Mouse (Mus musculus): ENCODE data around the gene Arhgef19.

The Arhgef19 gene

DNA sequence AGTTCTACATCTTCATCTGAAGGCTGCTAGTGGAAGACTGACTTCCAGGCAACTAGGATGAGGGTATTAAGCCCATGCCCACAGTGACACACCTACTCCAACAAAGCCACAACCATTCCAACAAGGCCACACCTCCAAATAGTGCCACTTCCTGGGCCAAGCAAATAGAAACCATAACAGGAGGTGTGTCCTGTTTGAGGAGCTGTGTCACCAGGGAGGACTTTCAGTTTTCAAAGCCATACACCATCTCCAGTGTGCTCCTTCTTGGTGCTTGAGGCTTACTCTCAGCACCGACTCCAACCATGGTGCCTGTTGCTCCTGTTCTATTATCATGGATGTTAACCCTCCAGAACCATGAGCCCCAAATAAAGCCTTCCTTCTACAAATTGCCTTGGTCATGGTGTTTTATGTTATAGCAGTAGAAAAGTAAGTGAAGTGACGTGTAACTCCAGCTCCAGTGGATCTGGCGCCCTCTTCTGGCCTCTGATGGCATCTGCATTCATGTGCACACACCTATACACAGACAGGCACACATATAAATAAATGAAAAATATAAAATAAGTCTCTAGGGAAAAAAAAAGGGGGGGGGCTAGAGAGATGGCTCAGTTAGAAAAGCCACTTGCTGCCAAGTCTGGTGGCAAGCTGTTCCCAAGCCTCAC lies 26.8 kb downstream of the Arhgef19 start:
- no peak for DNase-seq (ENCODE audit: low spot score in 2 of 2)

DNA sequence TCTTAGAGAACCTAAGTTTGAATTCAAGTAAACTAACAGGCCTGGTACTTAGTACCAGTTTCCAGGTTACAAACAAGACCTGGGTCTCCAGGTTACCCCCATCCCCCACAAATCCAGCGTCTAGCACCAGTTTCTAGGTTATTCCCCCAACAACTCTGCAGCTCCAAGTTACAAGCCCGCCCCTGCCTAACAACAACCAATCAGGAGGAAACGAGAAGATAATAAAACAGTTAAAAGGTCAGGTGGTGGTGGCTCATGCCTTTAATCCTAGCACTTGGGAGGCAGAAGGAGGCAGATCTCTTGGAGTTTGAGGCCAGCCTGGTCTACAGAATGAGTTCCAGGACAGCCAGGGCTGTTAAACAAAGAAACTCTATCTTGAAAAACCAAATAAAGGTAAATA lies 28.0 kb downstream of the Arhgef19 start:
- DNase-seq (ENCODE audit: low spot score in 2 of 2), result no peak

DNA sequence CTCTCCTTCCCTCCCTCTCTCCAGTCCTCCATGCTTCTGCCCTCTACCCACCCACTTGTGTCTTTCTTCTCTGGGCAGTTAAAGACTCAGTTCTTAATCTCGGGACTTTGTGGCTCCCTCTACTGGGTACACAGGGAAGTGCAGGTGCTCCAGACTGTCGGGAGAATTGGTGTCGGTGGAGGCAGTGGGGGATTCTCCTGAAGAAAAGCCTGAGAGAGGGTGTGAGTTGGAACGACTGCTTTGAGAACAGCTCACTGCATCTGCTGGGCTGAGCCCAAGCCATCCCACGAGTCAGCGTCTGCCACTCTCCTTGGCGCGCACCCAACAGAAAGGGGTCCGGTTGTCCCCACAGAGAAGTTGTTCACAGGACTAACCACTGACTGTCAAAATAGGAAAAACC lies 28.5 kb downstream of the Arhgef19 start:
- no peak for DNase-seq (ENCODE audit: low spot score in 2 of 2)

DNA sequence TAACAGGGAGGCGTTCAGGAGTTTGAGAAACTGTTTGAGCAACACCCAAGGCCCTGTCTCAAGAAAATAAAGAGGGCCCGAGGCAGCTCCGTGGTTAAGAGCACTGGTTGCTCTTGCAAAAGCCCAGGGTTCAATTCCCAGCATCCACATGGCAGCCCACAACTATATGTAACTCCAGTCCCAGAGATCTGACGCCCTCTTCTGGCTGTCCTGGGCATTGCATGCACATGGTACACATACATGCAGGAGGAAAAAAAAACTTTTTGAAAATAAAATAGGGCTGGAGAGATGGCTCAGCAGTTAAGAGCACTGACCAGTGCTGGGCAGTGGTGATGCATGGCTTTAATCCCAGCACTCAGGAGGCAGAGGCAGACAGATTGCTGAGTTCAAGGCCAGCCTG lies 29.1 kb downstream of the Arhgef19 start:
- DNase-seq (ENCODE audit: low spot score in 2 of 2), result no peak

DNA sequence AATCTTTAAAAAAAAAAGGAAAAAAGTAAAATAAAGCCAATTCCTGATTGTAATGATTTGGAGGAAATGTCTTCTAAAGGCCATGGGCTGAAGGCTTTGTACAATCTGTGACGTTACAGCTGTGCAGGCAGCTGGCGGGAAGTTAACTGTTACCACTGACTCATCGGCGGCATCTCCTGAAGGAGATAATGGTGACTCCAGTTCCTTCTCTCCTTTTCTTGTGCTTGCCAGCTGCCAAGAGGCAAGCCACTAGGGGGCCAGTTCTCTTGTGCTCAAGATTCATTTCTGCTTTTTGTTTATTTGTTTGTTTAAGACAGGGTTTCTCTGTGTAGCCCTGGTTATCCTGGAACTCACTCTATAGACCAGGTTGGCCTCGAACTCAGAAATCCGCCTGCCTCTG lies 29.8 kb downstream of the Arhgef19 start:
- DNase-seq (ENCODE audit: low spot score in 2 of 2), result no peak

DNA sequence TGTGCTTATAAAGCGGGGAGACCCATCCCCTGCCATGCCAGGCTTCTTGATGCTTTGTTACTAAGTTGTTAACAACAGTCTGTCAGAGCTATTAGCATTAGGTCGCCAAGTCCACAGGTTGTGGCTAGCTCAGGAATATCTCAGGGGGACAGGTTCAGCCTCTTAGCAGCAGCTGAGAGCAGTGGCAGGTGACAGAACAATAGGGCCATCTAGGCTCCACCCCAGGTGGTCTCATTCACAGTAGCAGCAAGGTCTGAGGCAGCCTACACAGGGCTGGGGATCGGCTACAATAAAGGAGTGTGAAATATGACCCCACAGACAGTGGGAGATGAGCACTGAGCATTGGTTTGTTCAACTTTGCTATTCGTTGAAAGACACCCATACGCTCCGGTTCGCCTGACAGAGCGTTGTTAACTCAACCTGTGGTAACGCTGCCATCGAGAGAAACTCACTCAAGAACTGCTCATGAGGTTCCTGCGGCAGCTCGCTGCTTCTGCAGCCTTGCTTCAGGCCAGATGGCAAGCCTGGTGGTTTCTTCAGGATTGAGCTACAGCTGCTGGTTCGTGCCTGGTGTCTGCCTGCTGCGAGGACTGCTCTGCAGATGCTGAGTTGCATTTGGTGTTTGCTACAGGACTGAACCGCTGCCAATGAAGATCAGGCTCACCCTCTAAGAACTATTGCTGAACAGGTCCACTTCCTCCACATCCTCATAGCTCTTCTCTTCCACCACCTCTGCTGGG lies 31.1 kb downstream of the Arhgef19 start:
- no peak for DNase-seq (ENCODE audit: low spot score in 2 of 2)

DNA sequence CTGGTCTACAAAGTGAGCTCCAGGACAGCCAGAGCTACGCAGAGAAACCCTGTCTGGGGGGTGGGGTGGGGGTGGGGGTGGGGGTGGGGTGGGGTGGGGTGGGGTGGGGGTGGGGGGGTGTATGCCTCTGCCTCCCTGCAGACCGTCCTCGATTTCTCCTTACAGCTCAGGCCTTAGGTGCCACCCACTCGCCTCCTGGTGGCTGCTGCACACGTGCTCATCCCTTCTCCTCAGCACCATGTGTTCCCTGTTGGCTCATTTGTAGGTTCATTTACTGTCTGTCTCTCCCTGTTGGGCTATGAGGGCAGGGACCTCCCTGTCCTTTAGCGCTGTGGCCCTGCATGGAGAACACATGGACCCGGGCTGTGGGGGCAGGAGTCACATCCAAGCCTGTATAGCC lies 31.9 kb downstream of the Arhgef19 start:
- no peak for DNase-seq (ENCODE audit: low spot score in 2 of 2)

- no peak for DNase-seq (ENCODE audit: low spot score in 2 of 2)
These were observed 32.4 kb downstream of the Arhgef19 start for GRCm38 (mm10) chr4:141271721-141272120.

DNA sequence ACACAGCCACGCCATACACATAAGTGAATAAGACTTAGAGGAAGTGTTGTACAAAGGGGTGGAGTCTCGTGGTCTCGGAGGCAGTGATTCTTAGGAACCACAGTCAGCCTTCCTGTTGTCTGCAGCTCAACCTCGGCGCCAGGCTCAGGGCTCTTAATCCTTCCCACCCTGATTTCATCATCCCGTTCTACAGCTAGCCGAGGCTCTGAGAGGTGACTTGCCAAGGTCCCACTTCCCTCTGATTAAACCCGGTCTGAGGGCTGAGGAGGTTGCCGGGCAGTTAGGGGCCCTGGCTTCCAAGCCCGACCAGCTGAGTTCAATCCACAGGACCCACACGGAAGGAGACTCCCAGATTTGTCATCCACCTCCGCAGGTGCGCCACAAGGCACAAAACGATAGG lies 33.6 kb downstream of the Arhgef19 start:
- DNase-seq (ENCODE audit: low spot score in 2 of 2), result peak; percentile 44 to 54

DNA sequence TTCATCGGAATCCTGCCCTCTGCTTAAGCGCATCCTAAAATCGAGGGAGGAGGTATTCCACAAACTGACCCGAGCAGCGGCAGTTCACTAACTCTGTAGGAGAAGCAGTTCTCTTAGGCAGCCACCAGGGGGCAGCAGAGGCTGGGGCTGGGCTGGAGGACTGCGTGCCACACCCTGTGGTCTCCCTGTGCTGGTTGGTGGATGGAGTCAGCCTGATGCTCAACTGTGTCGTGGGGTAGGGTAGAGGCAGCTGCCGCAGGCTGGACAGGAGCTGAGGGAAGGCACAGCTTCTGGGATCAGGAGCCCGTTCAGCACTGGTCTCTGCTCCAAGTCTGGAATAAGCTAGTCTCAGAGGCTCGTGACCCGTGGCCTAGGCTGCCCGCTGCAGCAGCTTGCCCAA lies 34.0 kb downstream of the Arhgef19 start:
- DNase-seq (ENCODE audit: low spot score in 2 of 2), result peak; percentile 67 to 70

- DNase-seq (ENCODE audit: low spot score in 2 of 2), result no peak
These were observed 35.4 kb downstream of the Arhgef19 start for GRCm38 (mm10) chr4:141274485-141275341.

DNA sequence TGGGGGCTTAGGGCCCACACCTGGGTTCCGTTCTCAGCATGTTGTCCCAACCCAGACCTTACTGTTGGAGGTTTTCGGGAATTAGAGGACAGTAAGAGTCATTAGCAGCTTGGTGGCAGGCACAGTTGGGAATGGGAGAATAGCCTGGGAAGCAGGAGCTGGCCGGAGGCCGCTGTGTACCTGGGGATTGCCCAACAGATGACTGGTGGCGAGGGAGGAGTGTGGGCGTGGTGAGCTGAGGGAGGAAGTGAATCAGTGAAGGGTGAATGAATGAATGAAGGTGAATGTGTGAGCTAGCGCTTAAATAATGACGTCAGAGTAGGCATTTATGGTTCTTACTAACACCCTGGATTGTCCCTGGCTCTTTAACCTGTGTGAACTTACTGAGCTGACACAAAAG lies 37.9 kb downstream of the Arhgef19 start:
- DNase-seq (ENCODE audit: low spot score in 2 of 2), result no peak

DNA sequence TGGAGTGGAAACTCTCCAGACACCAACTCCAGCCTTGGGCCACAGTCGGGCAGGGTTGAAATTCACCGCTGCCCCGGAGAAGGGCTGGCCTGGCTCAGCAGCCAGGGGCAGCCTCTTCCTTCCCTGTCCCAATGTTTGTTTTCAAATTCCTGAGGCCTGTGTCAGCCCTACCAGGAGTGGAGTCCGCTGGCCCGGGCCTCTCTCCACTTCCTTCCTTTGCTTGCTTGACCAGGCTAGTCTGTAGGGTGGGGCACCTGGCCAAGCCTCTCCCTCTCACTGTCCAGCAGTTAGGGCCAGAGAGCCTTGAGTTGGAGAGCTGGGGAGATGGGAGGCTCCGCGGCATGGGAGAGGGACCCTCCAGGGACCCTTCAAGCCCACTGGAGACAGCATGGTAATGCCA lies 38.9 kb downstream of the Arhgef19 start:
- DNase-seq (ENCODE audit: low spot score in 2 of 2), result peak in 1 of 2 experiments; percentile 22

GRCm38 (mm10) chr4:141279327-141279726 lies 40.0 kb downstream of the Arhgef19 start:
- DNase-seq (ENCODE audit: low spot score in 2 of 2), result no peak

DNA sequence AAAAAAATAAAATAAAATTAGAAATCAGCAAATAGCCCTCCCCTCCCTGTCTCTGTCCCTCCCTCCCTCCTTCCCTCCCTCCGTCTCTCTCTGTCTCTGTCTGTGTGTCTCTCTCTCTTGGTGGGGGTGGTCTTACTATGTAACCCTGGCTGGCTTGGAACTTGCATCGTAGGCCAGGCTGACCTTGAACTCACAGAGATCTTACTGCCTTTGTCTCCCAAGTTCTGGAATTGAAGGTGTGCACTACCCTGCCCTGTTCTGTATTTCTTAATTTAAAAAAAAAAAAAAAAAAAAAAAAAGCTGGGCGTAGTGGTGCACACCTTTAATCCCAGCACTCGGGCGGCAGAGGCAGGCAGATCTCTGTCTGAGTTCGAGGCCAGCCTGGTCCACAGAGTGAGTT lies 40.5 kb downstream of the Arhgef19 start:
- no peak for DNase-seq (ENCODE audit: low spot score in 2 of 2)

GRCm38 (mm10) chr4:141280471-141280870 lies 41.2 kb downstream of the Arhgef19 start:
- no peak for DNase-seq (ENCODE audit: low spot score in 2 of 2)

GRCm38 (mm10) chr4:141281153-141281552 lies 41.9 kb downstream of the Arhgef19 start:
- no peak for DNase-seq (ENCODE audit: low spot score in 2 of 2)

GRCm38 (mm10) chr4:141281578-141281977 lies 42.3 kb downstream of the Arhgef19 start:
- no peak for DNase-seq (ENCODE audit: low spot score in 2 of 2)

DNA sequence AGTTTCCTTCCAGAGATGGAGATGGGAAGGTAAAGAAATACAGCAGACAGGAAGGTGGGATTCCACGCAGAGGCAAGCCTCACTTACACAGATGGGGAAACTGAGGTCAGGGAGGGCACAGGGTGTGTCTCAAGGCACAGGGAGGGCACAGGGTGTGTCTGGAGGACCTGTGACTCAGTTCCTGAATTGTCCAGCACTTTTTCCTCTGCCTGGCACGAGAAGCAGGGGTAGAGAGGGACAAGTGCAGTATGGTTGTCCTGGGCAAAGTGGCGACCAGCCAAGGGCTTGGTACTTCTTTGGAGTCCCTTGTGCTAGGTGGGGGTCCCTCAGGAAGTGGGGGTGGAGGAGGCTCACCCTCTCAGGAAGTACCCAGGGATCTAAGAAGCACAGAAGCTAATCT lies 42.8 kb downstream of the Arhgef19 start:
- no peak for DNase-seq (ENCODE audit: low spot score in 2 of 2)

DNA sequence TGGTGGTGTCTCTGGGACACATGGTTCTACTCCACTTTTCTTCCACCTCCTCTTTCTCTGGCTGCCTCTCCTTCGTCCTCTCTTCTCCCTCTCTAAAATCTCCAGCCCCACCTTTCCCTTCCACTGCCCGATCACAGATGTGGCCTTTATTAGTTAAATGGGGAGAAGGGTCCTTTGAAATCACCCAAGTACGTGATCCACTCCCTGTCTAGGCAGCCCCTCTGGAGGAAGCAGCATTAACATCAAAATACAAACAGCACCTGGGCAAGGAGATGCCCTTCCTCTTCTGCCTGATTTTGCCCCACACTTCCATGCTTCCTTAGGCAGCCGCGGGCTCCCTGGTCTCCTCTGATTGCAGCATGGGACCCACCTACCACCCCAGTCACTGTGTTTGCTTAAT lies 43.3 kb downstream of the Arhgef19 start:
- no peak for DNase-seq (ENCODE audit: low spot score in 2 of 2)

DNA sequence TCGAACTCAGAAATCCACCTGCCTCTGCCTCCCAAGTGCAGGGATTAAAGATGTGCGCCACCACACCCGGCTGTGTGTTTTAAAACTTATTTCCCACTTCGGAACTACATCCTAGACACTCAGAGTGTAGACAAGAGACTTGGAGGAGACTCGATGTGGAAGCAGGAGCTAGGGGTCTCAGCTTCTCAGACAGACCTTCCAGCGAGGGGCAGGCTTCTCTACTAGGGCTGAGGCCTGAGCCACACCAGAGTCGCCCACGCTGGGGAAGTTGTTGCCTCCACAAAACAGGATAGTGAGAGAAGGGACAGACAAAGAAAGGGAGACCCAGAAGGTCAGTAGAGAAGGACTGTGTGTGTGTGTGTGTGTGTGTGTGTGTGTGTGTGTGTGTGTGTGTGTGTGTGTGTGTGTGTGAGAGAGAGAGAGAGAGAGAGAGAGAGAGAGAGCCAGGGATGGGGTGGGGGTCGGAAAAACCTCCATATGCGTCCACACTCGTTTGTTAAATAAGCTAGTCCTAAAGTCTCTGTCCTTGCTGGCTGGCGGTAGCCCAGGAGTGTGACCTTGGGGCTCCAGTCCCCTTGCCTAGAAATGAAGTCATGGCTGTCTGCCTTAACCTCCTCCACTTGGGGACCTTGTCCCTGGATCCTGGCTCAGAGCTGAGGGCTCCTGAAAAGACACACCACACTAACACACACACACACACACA lies 44.0 kb downstream of the Arhgef19 start:
- no peak for DNase-seq (ENCODE audit: low spot score in 2 of 2)

DNA sequence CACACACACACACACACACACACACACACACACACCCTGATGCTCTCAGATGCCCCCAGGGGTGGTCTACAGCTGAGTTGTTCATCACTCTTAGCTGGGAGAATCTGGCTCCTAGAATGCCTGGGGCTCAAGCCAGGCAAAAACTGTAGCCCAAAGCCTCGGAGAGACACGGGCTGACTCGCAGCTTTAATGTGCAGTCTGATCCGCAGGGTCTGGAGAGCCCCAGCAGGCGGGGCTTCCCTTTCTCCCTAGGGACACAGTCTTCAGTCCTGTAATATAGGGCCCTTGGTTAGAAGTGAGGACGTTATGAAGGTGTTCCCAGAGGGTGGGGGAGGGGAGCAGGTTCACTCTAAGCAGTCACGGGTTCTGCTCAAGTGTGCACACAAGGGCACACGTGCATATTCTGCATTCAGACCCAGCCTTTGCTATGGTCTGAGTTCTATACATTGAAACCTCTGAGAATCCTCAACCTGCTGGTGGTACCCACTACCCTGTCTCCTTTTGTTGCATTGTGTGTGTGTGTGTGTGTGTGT lies 44.6 kb downstream of the Arhgef19 start:
- DNase-seq (ENCODE audit: low spot score in 2 of 2), result no peak

Data from spleen, postnatal 36 days (tissue).